Mouse (Mus musculus) midbrain, embryonic 13.5 days (tissue): ENCODE results near the gene Dhfr. TPM values are rescaled to one million over a fixed set of nuclear protein-coding genes. Genes with fewer than 3 reads are reported as not detected.
A peak's percentile ranks its signal among the peaks of the same experiment; 100 is the strongest.

ENCODE experiments used
- ATAC-seq: fragments of 200-750 bp; cut with Nextera tagmentation; 2 replicates; pipeline ENCODE4 v1.8.0; 2017; ENCODE audit warnings: mild to moderate bottlenecking, moderate TSS enrichment, moderate library complexity
- H3K27ac ChIP-seq: fragments of 300-500 bp; sonication (generic); 2 replicates; pipeline ENCODE4 v1.5.1; 2015; ENCODE audit warnings: inconsistent platforms, mild to moderate bottlenecking, moderate library complexity
- H3K27me3 ChIP-seq: fragments of 300-500 bp; sonication (generic); 2 replicates; pipeline ENCODE4 v1.6.1; 2015; ENCODE audit warnings: mild to moderate bottlenecking, inconsistent platforms
- H3K36me3 ChIP-seq: fragments of 300-500 bp; sonication (generic); 2 replicates; pipeline ENCODE4 v1.6.1; 2015; ENCODE audit warnings: mild to moderate bottlenecking, inconsistent platforms
- H3K4me1 ChIP-seq: fragments of 300-500 bp; sonication (generic); replicated peaks from 2 replicates; pipeline ENCODE4 v1.6.1; 2015; ENCODE audit warnings: inconsistent platforms
- H3K4me2 ChIP-seq: fragments of 300-500 bp; sonication (generic); replicated peaks from 2 replicates; pipeline ENCODE4 v1.6.1; 2015; ENCODE audit warnings: moderate library complexity, mild to moderate bottlenecking, inconsistent platforms
- H3K4me3 ChIP-seq: fragments of 300-500 bp; sonication (generic); replicated peaks from 2 replicates; pipeline ENCODE4 v1.5.1; 2015; ENCODE audit warnings: mild to moderate bottlenecking, inconsistent platforms
- H3K9ac ChIP-seq: fragments of 300-500 bp; sonication (generic); replicated peaks from 2 replicates; pipeline ENCODE4 v1.6.1; 2015; ENCODE audit warnings: mild to moderate bottlenecking, inconsistent platforms
- H3K9me3 ChIP-seq: fragments of 300-500 bp; sonication (generic); 2 replicates; pipeline ENCODE4 v1.6.1; 2016; ENCODE audit warnings: mild to moderate bottlenecking, inconsistent platforms
- WGBS: fragments of 180-500 bp; shearing (Covaris S2); methylation state at CpG from one replicate; pipeline ENCODE4 v1.1.7; 2015; 5-methylcytosine and 5-hydroxymethylcytosine counted together
- polyA plus RNA-seq: library from polyadenylated mRNA; unstranded; fragments of >200 nt; fragmentation: Nextera tagmentation; extraction: Ambion mirVana; gene quantifications from 2 replicates; pipeline ENCODE4 v1.2.1, GENCODE M21; 2015

The Dhfr gene
- polyA plus RNA-seq, 1 experiment from 2014 or later: 8.5 TPM

DNA sequence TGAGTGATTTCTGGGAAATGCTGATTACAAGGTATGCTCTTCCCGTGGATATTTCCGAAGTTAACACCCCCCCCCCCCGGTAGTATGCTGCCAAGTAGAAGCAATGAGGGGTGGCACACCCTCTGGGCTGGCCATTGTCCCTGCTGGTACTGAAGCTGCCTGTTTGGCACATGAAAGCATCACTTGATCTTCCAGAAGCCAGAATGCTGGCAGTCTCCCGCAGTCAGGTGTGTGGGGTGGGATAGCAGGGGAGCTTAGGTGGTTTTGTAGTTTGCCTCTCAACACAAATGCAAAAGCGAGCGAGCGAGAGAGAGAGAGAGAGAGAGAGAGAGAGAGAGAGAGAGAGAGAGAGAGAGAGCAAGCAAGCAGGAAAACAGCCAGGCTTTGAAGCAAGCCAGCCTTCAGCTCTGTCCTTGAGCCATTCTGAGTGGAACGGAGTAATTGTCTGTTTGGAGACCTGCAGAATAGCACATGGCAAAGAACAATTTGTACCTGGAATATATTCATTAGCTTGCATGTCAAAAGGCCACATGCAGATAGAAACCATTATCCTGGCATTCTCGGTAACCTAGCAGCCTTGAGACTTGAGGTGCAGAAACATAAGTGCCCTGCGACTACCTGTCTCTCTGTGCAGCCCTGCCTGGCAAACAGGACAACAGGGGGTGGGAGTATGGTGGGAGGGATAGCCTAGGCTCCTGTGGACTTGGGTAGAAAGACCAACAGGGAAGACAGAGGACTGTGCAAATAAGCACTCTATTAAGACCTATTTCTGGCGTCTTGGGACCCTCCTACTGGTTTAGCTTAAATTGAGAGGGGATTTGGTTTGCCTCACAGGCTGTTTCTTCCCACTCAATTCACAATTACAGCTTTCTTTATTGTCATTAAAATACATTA, 44.2 kb downstream of the Dhfr start:
- no peak overlapping the region for H3K4me2 ChIP-seq
- no peak overlapping the region for H3K4me3 ChIP-seq
- H3K27ac ChIP-seq: no peak overlapping the region
- H3K4me1 ChIP-seq: no peaks in the 10 kb centered on the region
- ATAC-seq: no peak
- H3K36me3 ChIP-seq: no peaks in the 10 kb centered on the region
- no peaks in the 10 kb centered on the region for H3K9me3 ChIP-seq
- H3K9ac ChIP-seq: no peak overlapping the region
- 63% methylated on average over 11 of the region's 11 CpGs for WGBS
- no peaks in the 10 kb centered on the region for H3K27me3 ChIP-seq

DNA sequence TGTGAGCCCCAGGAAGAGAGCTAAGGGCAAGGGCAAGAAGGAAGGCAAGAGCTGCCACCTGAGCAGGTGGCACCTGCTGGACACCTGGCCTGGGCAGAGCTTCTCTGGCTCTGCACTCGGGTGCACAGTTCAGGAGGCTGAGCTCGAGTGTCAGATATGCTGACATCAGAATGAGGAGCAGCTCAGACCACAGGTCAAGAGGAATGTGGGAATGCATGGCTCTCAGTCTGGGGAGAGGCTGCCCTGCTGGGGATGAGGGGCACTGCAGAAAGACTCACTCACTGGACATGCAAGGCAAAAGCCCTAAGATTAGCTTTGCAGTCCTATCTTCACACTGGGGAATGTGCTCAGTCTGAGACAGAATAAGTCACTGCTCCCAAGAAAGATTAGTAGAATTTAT, 47.5 kb downstream of the Dhfr start:
- no peaks in the 10 kb centered on the region for H3K36me3 ChIP-seq
- no peaks in the 10 kb centered on the region for H3K4me1 ChIP-seq
- ATAC-seq: no peak
- H3K27ac ChIP-seq: no peak overlapping the region
- WGBS: 76% methylated on average over 2 of the region's 2 CpGs
- H3K27me3 ChIP-seq: no peaks in the 10 kb centered on the region
- no peak overlapping the region for H3K9ac ChIP-seq
- no peak overlapping the region for H3K4me3 ChIP-seq
- no peaks in the 10 kb centered on the region for H3K9me3 ChIP-seq
- no peak overlapping the region for H3K4me2 ChIP-seq

DNA sequence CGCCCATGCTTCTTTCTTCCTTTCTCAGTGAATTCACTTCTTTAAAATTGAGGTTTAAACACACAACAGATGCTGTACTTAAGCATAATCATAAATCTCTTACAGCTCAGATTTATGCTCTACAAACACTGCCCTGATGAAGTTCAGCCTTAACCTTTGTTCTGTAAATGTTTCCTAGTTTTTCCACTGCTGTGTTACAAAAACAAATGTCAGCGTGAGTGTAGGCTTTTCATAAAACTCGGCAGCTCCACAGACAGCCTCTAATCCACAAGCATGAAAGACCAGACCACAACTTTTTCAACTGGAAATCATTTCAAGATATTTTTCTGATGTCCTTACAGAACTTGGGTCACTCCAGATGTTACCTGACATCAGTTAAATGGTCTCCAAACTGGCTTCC, 49.0 kb downstream of the Dhfr start:
- 80% methylated on average over 3 of the region's 3 CpGs for WGBS
- no peaks in the 10 kb centered on the region for H3K27me3 ChIP-seq
- H3K36me3 ChIP-seq: no peaks in the 10 kb centered on the region
- H3K4me3 ChIP-seq: no peak overlapping the region
- no peaks in the 10 kb centered on the region for H3K9me3 ChIP-seq
- no peak overlapping the region for H3K9ac ChIP-seq
- H3K4me1 ChIP-seq: no peaks in the 10 kb centered on the region
- H3K4me2 ChIP-seq: no peak overlapping the region
- no peak overlapping the region for H3K27ac ChIP-seq
- no peak for ATAC-seq

DNA sequence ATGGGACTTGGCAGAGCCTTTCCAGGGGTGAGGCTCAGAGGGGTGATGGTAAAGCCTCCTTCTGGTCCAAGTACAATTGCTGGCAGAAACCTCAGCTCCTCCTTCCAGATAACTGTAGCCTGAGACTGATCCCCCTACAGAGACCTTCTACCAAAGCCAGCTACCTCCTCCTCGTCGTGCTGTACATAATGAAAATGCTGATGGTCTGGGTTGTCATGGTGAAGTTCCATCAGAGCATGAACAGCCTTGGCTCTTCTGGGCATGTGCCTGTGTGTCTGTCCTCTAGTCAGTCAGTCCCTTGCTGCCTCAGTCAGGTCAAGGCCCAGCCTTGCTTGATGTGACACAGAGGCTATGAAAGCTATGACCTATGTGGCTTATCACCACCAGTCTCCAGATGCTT, 56.0 kb downstream of the Dhfr start:
- H3K4me1 ChIP-seq: no peaks in the 10 kb centered on the region
- H3K27ac ChIP-seq: no peak overlapping the region
- no peaks in the 10 kb centered on the region for H3K27me3 ChIP-seq
- H3K4me2 ChIP-seq: no peak overlapping the region
- H3K4me3 ChIP-seq: no peak overlapping the region
- 71% methylated on average over 2 of the region's 2 CpGs for WGBS
- no peak overlapping the region for H3K9ac ChIP-seq
- no peaks in the 10 kb centered on the region for H3K36me3 ChIP-seq
- H3K9me3 ChIP-seq: no peaks in the 10 kb centered on the region; the same call in 1 of the 2 replicates
- ATAC-seq: no peak

DNA sequence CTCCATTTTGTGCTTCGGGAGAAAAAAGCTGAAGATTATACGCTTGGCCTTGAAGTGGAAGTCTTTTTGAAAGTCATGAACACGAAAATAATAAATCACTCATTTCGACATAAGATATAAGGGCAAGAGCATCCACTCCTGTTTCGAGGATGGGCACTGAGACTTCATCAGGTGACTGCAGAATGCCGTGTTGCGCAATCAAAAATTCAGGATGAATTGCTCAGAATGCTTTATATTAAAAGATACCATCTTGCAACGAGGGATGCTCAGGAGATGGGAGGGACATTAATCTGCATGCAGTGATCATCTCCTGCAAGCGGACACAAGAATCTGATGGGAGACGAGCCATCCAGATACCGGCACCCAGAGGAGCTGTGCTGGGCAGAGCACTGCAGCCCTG, 65.1 kb downstream of the Dhfr start:
- WGBS: 89% methylated on average over 11 of the region's 11 CpGs
- H3K9ac ChIP-seq: no peak overlapping the region
- no peaks in the 10 kb centered on the region for H3K36me3 ChIP-seq
- no peaks in the 10 kb centered on the region for H3K9me3 ChIP-seq
- no peak for ATAC-seq
- no peak overlapping the region for H3K27ac ChIP-seq
- no peaks in the 10 kb centered on the region for H3K4me1 ChIP-seq
- H3K4me2 ChIP-seq: no peak overlapping the region
- H3K4me3 ChIP-seq: no peak overlapping the region
- H3K27me3 ChIP-seq: peaks cover 21% of the 10 kb centered on the region

DNA sequence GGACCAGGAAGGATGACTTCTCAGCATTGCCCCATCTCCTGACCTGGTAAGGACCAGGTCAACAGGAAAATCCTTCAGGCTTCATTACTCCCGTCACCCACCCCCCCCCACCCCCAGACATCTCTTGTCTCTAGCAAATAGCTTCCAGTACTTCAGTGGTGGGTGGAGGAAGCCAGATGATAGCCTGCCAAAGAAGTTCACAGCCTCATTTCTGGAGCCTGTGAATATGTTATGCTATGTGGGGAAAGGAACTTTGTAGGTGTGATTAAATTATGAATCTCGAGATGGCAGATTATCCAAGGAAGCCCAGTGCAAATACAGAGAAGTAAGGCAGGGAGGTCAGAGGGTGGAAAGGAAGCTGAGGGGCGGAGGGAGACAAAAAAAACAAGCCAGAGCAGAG, 69.2 kb downstream of the Dhfr start:
- Histone ChIP-seq H3K4me2 (no peak overlapping the region), H3K4me3 (no peak overlapping the region), H3K9ac (no peak overlapping the region), H3K4me1 (peaks cover 18% of the 10 kb centered on the region), H3K36me3 (no peaks in the 10 kb centered on the region), H3K27me3 (peaks cover 61% of the 10 kb centered on the region), H3K9me3 (no peaks in the 10 kb centered on the region), H3K27ac (no peak overlapping the region)
- 61% methylated on average over 3 of the region's 3 CpGs for WGBS
- ATAC-seq: no peak

DNA sequence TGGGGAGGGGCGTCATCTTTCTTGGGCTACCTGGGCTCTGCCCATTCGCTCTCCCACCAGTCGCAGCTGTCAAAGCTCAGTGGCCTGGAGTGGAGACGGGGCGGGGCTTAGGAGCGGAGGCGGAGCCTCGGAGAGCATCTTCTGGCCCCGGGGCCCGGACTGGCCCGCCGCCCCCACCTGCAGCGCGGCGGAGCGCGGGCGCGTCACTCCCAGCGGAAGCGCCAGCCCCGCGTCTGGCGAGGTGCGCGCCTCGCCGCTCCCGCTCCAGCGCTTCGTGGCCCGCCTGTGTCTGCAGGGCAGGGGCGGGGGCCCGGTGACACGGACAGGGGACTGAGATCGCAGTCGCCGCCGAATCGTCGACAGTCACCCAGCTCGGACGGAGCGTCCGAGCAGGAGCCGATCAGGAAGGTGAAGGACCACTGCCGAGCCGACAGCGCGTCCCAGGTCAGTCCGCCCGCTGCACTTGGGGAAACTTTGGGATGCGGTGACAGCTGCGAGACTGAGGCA, 71.3 kb downstream of the Dhfr start, which contains the start of gene Ankrd34b:
Gene Ankrd34b (plus strand): TSS at position 139 of the 507 bp plus-strand sequence.
- Histone ChIP-seq H3K27ac (no peak within 1 kb of the TSS; the same call in 1 of the 2 replicates), H3K4me2 (peak within 1 kb of the TSS; percentile 99), H3K36me3 (no peaks in the 10 kb centered on the region), H3K4me1 (peaks cover 18% of the 10 kb centered on the region), H3K27me3 (peaks cover 66% of the 10 kb centered on the region), H3K9me3 (no peaks in the 10 kb centered on the region), H3K9ac (peak within 1 kb of the TSS; percentile 70), H3K4me3 (peak within 1 kb of the TSS; percentile 70)
- ATAC-seq: peak; percentile 85
- WGBS: under 1% methylated on average over 54 of the region's 54 CpGs

DNA sequence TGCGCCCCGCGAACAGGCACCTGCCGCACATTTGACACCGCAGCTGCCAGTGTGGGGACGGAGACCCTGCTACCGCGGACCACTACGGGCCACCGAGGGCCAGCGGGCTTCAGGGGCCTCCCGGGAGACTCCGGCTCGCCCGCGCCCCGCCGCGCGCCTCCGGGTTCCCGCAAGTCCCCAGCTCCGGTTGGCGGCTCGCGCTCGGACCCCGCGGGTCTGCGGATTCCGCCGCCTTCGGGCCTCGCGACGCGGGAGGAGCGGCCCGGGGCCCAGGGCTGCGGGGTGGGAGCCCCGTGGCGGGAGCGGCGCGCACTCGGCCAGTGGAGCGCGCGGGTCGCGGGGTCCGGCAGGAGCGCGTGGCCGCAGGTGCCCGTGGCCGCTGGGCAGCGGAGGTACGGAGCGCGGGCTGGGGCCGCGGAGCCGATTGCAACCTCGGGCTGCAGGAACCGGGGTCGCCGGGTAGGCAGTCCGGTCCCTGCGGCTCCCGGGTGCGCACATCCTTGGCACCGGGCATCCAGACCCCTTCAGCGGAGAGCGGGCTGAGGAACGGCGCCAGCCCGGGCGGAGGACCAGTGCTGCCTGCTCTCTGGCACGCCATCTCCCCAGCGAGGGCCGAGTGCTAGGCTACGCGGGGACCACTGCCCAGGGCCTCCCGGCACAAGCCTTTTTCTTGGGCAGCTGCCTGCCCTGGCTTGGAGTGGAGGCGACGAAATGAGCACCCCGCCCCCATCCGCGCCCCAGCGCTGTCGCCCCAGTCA, 71.9 kb downstream of the Dhfr start:
- Histone ChIP-seq H3K4me3 (peak overlapping the region; percentile 70), H3K4me1 (peaks cover 18% of the 10 kb centered on the region), H3K27me3 (peaks cover 66% of the 10 kb centered on the region), H3K9ac (peak overlapping the region; percentile 70), H3K27ac (no peak overlapping the region; the same call in 1 of the 2 replicates), H3K36me3 (no peaks in the 10 kb centered on the region), H3K4me2 (peak overlapping the region; percentile 99), H3K9me3 (no peaks in the 10 kb centered on the region)
- ATAC-seq: peak; percentile 82
- WGBS: under 1% methylated on average over 90 of the region's 92 CpGs

DNA sequence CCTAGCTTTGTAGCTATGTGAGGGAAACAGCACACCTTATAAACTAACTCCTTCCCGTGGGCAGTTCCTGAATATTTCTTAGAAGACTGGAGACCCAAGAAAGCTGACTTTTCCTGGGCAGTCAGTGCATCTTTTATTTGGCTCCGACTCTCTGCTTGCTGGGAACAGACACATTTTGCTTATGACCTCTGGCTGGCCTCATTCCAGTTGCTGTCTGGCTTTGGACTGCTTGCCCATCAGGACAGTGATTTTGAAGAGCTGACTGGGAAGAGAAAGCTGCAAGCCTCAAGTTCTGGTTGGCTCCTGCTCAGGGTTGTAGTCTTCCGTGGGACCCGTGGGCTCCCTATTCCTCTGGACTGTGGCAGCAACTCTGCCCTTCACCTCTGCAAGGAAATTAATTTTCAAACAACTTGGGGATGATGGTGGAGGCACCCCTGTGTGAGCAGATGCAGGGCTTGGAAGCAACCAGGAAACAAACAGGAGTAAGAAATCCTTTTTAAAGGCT, 72.9 kb downstream of the Dhfr start:
- 54% methylated on average over 4 of the region's 4 CpGs for WGBS
- no peaks in the 10 kb centered on the region for H3K9me3 ChIP-seq
- H3K4me1 ChIP-seq: peaks cover 18% of the 10 kb centered on the region
- H3K4me3 ChIP-seq: peak overlapping the region; percentile 70
- peak overlapping the region; percentile 99 for H3K4me2 ChIP-seq
- H3K9ac ChIP-seq: no peak overlapping the region
- H3K36me3 ChIP-seq: no peaks in the 10 kb centered on the region
- H3K27me3 ChIP-seq: peaks cover 66% of the 10 kb centered on the region
- H3K27ac ChIP-seq: no peak overlapping the region
- no peak for ATAC-seq

Other genes starting within 250 kb of the Dhfr start
- 1.8 and 2.2 TPM in 2 replicates for gene Rasgrf2, start 223.1 kb upstream of the Dhfr start, polyA plus RNA-seq
- gene Gm20379, start 48.7 kb upstream of the Dhfr start, polyA plus RNA-seq: 0.88 and 1.0 TPM in 2 replicates
- 26.7 and 27.3 TPM in 2 replicates for gene Msh3, start 277 bp downstream of the Dhfr start, polyA plus RNA-seq
- 0.99 and 1.4 TPM in 2 replicates for gene Ankrd34b, start 71.2 kb downstream of the Dhfr start, polyA plus RNA-seq
- 0.17 and 0.22 TPM in 2 replicates for gene Fam151b, start 129.3 kb downstream of the Dhfr start, polyA plus RNA-seq
- gene Zfyve16, start 176.1 kb downstream of the Dhfr start, polyA plus RNA-seq: 11.3 and 12.3 TPM in 2 replicates
- gene Spz1, start 221.4 kb downstream of the Dhfr start, polyA plus RNA-seq: not detected in 2 replicates